Mouse (Mus musculus) right cerebral cortex, postnatal 10 days (tissue): Measurements from ENCODE around the gene Lad1.

ENCODE experiments used
- DNase-seq, 2 experiments: peaks; one replicate each; pipeline ENCODE4 v3.0.0; 2021; ENCODE audit warnings: low spot score in 2 of 2

Gene Lad1

GRCm38 (mm10) chr1:135818481-135819086 lies at the start of gene Lad1:
Gene Lad1 (plus strand): TSS chr1:135818598.
- no peak for DNase-seq

- DNase-seq = no peak
Observed at GRCm38 (mm10) chr1:135770237-135770636, 48.2 kb upstream of the Lad1 start.

- no peak for DNase-seq
Observed at GRCm38 (mm10) chr1:135770896-135771572, 47.4 kb upstream of the Lad1 start.

- DNase-seq = no peak
Observed at GRCm38 (mm10) chr1:135771573-135771970, 46.8 kb upstream of the Lad1 start.

DNA sequence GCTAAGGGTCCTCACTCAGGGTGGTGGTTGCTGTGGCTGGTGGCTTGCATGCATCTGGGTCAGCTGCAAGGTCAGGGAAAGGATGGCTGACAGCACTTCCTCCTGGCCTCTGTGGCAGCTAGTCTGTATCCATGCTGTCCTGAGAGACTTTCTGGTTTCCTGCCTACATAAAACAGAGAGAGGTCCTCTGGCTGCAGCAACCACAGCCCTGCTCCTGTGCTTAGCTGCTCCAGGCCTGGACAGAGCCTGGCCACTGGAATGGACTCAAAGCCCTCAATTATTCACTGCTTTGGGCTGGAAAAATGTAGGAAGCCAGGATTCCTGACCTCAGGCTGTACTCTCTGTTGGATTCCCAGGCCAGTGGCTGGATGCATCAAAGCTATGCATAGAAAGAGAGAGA lies 41.8 kb upstream of the Lad1 start:
- no peak for DNase-seq

GRCm38 (mm10) chr1:135777046-135777445 lies 41.4 kb upstream of the Lad1 start:
- no peak for DNase-seq

GRCm38 (mm10) chr1:135778780-135779535 lies 39.4 kb upstream of the Lad1 start, which contains the start of gene Tnni1:
Gene Tnni1 (plus strand): TSS chr1:135779434.
- peak in 1 of 2 experiments; percentile 39 for DNase-seq

DNA sequence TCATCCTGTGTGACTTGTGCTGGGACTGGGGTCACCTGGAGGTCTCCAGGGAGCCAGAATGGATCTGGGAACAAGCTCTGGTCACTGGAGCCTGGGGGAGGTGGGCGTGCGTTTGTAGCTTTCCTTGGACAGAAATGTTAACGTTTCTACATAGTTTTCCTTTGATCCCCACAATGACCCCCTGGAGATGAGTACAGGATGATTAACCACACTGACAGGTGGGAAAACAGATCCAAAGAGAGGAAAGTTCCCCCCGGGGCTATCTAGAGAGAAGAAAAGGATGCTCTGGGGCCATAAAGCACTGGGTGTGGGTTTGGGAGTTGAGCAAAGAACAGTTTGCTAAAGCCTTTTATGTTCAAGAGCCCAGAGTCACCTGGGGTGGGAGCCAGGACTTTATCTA lies 37.7 kb upstream of the Lad1 start:
- no peak for DNase-seq

GRCm38 (mm10) chr1:135781220-135781619 lies 37.2 kb upstream of the Lad1 start:
- DNase-seq = peak; percentile 63 to 81

DNA sequence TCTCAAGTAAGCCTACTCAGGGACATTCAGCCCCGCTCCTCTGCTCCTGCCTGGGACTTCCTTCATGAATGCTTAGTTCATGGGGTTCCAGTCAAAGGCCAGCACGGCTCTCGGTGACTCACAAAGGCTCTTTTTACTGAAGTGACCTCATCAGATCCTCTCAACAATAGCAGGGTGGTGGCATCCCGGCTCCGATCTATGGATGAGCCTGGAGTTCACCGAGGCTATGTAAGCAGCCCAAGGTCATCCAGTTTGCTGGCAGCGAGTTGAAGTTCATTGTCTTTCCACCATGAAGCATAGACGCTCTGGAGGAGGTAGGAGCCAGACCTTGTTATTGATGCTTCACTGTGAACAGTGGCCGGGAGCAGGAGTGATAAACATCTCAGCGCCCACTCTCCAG lies 35.6 kb upstream of the Lad1 start:
- no peak for DNase-seq

DNA sequence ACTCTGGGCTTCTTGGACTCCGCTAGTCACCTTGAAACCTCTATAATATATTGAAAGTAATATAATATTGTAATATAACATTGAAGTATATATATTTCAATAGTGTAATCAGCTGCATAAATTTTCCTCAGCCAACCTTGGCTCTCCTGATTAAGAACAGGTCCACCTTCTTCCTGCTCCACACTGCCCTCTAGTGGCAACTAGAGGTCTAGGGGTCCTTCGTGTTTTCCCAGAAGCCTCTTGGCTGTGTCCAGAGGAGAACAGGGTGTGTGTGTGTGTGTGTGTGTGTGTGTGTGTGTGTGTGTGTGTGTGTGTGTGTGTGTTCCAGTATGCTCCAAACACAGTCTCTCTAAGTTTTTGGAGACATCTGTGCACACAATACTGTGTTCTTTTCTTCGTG lies 30.6 kb upstream of the Lad1 start:
- DNase-seq = peak; percentile 51 to 78

DNA sequence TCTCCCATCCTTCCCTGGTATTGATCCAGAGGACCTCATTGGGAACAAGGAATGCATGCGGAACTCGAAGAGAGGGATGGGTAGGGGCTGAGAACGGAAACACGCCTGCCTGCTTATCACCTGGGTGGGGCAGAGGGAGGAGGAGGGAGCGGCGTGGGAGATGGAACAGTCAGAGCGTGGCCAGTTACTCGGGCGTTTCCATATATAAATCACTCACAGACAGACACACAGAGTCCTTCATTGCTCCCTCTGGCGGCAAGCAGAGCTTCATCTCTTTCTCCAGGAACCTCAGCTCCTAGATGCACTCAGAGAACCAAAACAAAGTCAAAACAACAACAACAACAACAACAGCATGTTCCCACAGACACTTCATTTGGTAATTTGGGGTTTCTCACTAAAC lies 29.7 kb upstream of the Lad1 start:
- peak in 1 of 2 experiments; percentile 41 for DNase-seq

GRCm38 (mm10) chr1:135789815-135790214 lies 28.6 kb upstream of the Lad1 start:
- peak in 1 of 2 experiments; percentile 73 for DNase-seq

DNA sequence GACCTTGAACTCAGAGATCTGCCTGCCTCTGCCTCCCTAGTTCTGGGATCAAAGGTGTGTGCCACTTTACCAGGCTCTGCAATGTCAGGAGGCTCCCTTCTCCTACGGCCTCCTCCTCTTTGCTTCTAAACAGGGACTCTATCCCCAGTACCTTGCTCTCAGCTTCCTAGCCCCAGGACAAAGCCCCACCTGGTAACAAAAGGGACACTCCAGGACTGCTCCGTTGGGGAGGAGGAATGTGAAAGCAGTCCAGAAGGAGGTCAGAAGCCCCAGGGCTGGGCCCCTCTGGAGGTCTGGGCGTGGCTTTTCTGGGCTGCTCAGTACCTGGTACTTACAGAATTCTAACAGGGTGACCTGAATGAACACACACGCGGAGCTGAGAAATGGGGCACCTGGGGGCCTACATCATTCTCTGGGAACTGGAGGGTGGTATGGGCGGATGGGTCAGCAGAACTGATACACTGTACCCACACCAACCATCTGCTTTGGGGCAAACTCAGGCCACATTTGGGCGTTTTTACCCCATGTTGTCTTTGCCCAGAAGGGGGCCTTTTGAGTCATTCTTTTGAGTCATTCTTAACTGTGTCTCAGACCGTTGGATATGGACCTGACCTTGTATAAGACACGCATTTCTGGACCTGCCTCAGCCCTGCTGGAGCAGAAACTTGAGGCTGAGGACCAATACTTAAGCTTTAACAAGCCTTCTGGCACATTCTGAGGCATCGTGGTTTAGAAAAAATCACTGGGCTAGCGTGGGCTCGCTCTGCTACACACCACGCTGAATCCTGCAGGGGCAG lies 26.1 kb upstream of the Lad1 start:
- no peak for DNase-seq

GRCm38 (mm10) chr1:135793370-135794215 lies 24.8 kb upstream of the Lad1 start:
- DNase-seq = peak; percentile 67 to 77

GRCm38 (mm10) chr1:135794216-135795134 lies 23.9 kb upstream of the Lad1 start:
- no peak for DNase-seq

- DNase-seq = no peak
Observed at GRCm38 (mm10) chr1:135798492-135798891, 19.9 kb upstream of the Lad1 start.

DNA sequence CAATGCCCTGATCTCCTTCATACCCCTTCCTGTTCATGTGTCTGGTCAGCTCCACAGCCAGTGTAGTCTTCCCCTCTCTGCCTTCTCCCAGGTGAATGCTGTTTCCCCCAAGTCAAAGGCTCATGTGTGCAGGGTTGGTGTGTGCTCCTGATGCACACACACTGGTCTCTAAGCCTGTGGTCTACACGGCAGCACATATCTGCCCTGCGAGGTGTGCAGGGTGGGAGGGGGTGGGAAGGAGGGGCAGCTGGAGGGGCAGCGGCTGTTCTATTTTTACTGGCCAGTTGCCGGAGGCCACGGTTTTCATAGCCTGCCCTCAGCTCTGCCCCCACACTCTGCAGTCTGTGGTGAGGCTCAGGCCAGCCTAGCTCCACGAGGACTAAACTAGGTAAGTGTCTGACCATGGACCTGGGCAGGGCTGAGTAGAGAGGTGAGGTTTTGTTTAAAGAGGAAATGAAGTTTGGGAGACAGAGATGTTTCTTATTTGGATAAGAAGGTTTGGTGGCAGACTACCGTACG lies 19.2 kb upstream of the Lad1 start:
- no peak for DNase-seq

- DNase-seq = no peak
Observed at GRCm38 (mm10) chr1:135800192-135800950, 18.0 kb upstream of the Lad1 start.
